Mouse (Mus musculus): ENCODE measurements at regions not wholly inside any gene's neighbourhood (a gene's known extent, or its start where the extent isn't known, plus 50 kb on each side); places are given as distances from the start of the nearest gene placed in this dataset.

- WGBS: 41% methylated on average over 5 of the region's 5 CpGs
- H3K9me3 ChIP-seq: no peaks in the 10 kb centered on the region
Measured at GRCm38 (mm10) chr1:90397355-90397754, 193.6 kb downstream of the Ackr3 start.

GRCm38 (mm10) chr1:90398396-90398975, 194.7 kb downstream of the Ackr3 start:
- no peaks in the 10 kb centered on the region for H3K9me3 ChIP-seq
- no peaks in the 10 kb centered on the region for H3K36me3 ChIP-seq
- H3K4me3 ChIP-seq: no peak overlapping the region
- peaks cover 29% of the 10 kb centered on the region for H3K4me1 ChIP-seq (replicated peaks)
- H3K27ac ChIP-seq: no peak overlapping the region
- 86% methylated on average over 15 of the region's 15 CpGs for WGBS
- peaks cover 20% of the 10 kb centered on the region; the same call in 1 of the 2 replicates for H3K27me3 ChIP-seq (ENCODE audit: insufficient read depth, poor library complexity, severe bottlenecking)
- no peak for DNase-seq (ENCODE audit: low spot score)

More at GRCm38 (mm10) chr1:90397355-90397754, 193.6 kb downstream of the Ackr3 start:
- peaks cover 29% of the 10 kb centered on the region for H3K4me1 ChIP-seq (replicated peaks)
- no peak for DNase-seq (ENCODE audit: low spot score)
- H3K4me3 ChIP-seq: no peak overlapping the region
- no peaks in the 10 kb centered on the region for H3K36me3 ChIP-seq
- peaks cover 10% of the 10 kb centered on the region; the same call in 1 of the 2 replicates for H3K27me3 ChIP-seq (ENCODE audit: insufficient read depth, poor library complexity, severe bottlenecking)
- H3K27ac ChIP-seq: no peak overlapping the region

GRCm38 (mm10) chr1:90403057-90403456, 199.3 kb downstream of the Ackr3 start:
- 84% methylated on average over 6 of the region's 6 CpGs for WGBS
- Histone ChIP-seq H3K27ac (no peak overlapping the region), H3K9me3 (no peaks in the 10 kb centered on the region), H3K27me3 (ENCODE audit: insufficient read depth, poor library complexity, severe bottlenecking) (peaks cover 36% of the 10 kb centered on the region; the same call in 1 of the 2 replicates), H3K36me3 (no peaks in the 10 kb centered on the region), H3K4me1 (replicated peaks) (peaks cover 36% of the 10 kb centered on the region), H3K4me3 (no peak overlapping the region)
- no peak for DNase-seq (ENCODE audit: low spot score)

- H3K27ac ChIP-seq: 0 out of 2 replicates have a peak overlapping the region, but pooled peaks have one; percentile 35
- WGBS: 52% methylated on average over 6 of the region's 6 CpGs
- no peaks in the 10 kb centered on the region for H3K36me3 ChIP-seq
- no peak overlapping the region for H3K4me3 ChIP-seq
- H3K27me3 ChIP-seq (ENCODE audit: insufficient read depth, poor library complexity, severe bottlenecking): peaks cover 36% of the 10 kb centered on the region; the same call in 1 of the 2 replicates
- no peaks in the 10 kb centered on the region for H3K9me3 ChIP-seq
- peaks cover 25% of the 10 kb centered on the region for H3K4me1 ChIP-seq (replicated peaks)
- no peak for DNase-seq (ENCODE audit: low spot score)
Measured at GRCm38 (mm10) chr1:90404717-90405487, 197.9 kb upstream of the Cops8 start.

GRCm38 (mm10) chr1:90406663-90407062, 196.1 kb upstream of the Cops8 start:
- peaks cover 37% of the 10 kb centered on the region; the same call in 1 of the 2 replicates for H3K27me3 ChIP-seq (ENCODE audit: insufficient read depth, poor library complexity, severe bottlenecking)
- no peak overlapping the region for H3K4me3 ChIP-seq
- 89% methylated on average over 6 of the region's 6 CpGs for WGBS
- H3K4me1 ChIP-seq (replicated peaks): peaks cover 20% of the 10 kb centered on the region
- no peaks in the 10 kb centered on the region for H3K9me3 ChIP-seq
- H3K36me3 ChIP-seq: no peaks in the 10 kb centered on the region
- no peak for DNase-seq (ENCODE audit: low spot score)
- H3K27ac ChIP-seq: no peak overlapping the region

- H3K9me3 ChIP-seq: no peaks in the 10 kb centered on the region
- no peak overlapping the region for H3K4me3 ChIP-seq
- H3K4me1 ChIP-seq (replicated peaks): peaks cover 28% of the 10 kb centered on the region
- DNase-seq (ENCODE audit: low spot score): no peak
- 82% methylated on average over 16 of the region's 16 CpGs for WGBS
- H3K36me3 ChIP-seq: no peaks in the 10 kb centered on the region
- peaks cover 22% of the 10 kb centered on the region; the same call in 1 of the 2 replicates for H3K27me3 ChIP-seq (ENCODE audit: insufficient read depth, poor library complexity, severe bottlenecking)
- H3K27ac ChIP-seq: no peak overlapping the region
Measured at GRCm38 (mm10) chr1:90408504-90409215, 194.1 kb upstream of the Cops8 start.

GRCm38 (mm10) chr1:90409236-90409635, 193.5 kb upstream of the Cops8 start:
- no peak for DNase-seq (ENCODE audit: low spot score)
- Histone ChIP-seq H3K4me1 (replicated peaks) (peaks cover 28% of the 10 kb centered on the region), H3K36me3 (no peaks in the 10 kb centered on the region), H3K27me3 (ENCODE audit: insufficient read depth, poor library complexity, severe bottlenecking) (peaks cover 22% of the 10 kb centered on the region; the same call in 1 of the 2 replicates), H3K4me3 (no peak overlapping the region), H3K27ac (no peak overlapping the region), H3K9me3 (no peaks in the 10 kb centered on the region)
- WGBS: 85% methylated on average over 3 of the region's 3 CpGs

- Histone ChIP-seq H3K4me3 (no peak overlapping the region), H3K27me3 (ENCODE audit: insufficient read depth, poor library complexity, severe bottlenecking) (peaks cover 11% of the 10 kb centered on the region; the same call in 1 of the 2 replicates), H3K27ac (0 out of 2 replicates have a peak overlapping the region, but pooled peaks have one; percentile 12), H3K36me3 (no peaks in the 10 kb centered on the region), H3K9me3 (no peaks in the 10 kb centered on the region), H3K4me1 (replicated peaks) (peaks cover 19% of the 10 kb centered on the region)
- 48% methylated on average over 9 of the region's 9 CpGs for WGBS
- DNase-seq (ENCODE audit: low spot score): no peak
Measured at GRCm38 (mm10) chr1:90412511-90413045, 190.2 kb upstream of the Cops8 start.

GRCm38 (mm10) chr1:90414751-90415150, 188.0 kb upstream of the Cops8 start:
- Histone ChIP-seq H3K36me3 (no peaks in the 10 kb centered on the region), H3K9me3 (peaks cover 3% of the 10 kb centered on the region; the same call in 1 of the 2 replicates), H3K4me3 (no peak overlapping the region), H3K27ac (no peak overlapping the region), H3K4me1 (replicated peaks) (peaks cover 23% of the 10 kb centered on the region), H3K27me3 (ENCODE audit: insufficient read depth, poor library complexity, severe bottlenecking) (peaks cover 11% of the 10 kb centered on the region; the same call in 1 of the 2 replicates)
- WGBS: 91% methylated on average over 4 of the region's 4 CpGs
- no peak for DNase-seq (ENCODE audit: low spot score)

GRCm38 (mm10) chr1:90424066-90424821, 178.5 kb upstream of the Cops8 start:
- peak overlapping the region; percentile 50 for H3K27ac ChIP-seq
- H3K4me3 ChIP-seq: 0 out of 2 replicates have a peak overlapping the region, but pooled peaks have one; percentile 0
- 10% methylated on average over 13 of the region's 13 CpGs for WGBS
- H3K27me3 ChIP-seq (ENCODE audit: insufficient read depth, poor library complexity, severe bottlenecking): peaks cover 41% of the 10 kb centered on the region
- H3K4me1 ChIP-seq (replicated peaks): peaks cover 47% of the 10 kb centered on the region
- H3K36me3 ChIP-seq: no peaks in the 10 kb centered on the region
- H3K9me3 ChIP-seq: peaks cover 11% of the 10 kb centered on the region; the same call in 1 of the 2 replicates
- peak; percentile 81 for DNase-seq (ENCODE audit: low spot score)

- DNase-seq (ENCODE audit: low spot score): no peak
- 0 out of 2 replicates have a peak overlapping the region, but pooled peaks have one; percentile 29 for H3K27ac ChIP-seq
- H3K4me3 ChIP-seq: no peak overlapping the region
- H3K9me3 ChIP-seq: peaks cover 8% of the 10 kb centered on the region; the same call in 1 of the 2 replicates
- WGBS: 94% methylated on average over 6 of the region's 6 CpGs
- no peaks in the 10 kb centered on the region for H3K36me3 ChIP-seq
- H3K4me1 ChIP-seq (replicated peaks): peaks cover 35% of the 10 kb centered on the region
- peaks cover 14% of the 10 kb centered on the region for H3K27me3 ChIP-seq (ENCODE audit: insufficient read depth, poor library complexity, severe bottlenecking)
Measured at GRCm38 (mm10) chr1:90428334-90428733, 174.4 kb upstream of the Cops8 start.

GRCm38 (mm10) chr1:90428774-90429173, 174.0 kb upstream of the Cops8 start:
- Histone ChIP-seq H3K4me1 (replicated peaks) (peaks cover 33% of the 10 kb centered on the region), H3K9me3 (peaks cover 8% of the 10 kb centered on the region; the same call in 1 of the 2 replicates), H3K27me3 (ENCODE audit: insufficient read depth, poor library complexity, severe bottlenecking) (peaks cover 14% of the 10 kb centered on the region), H3K27ac (no peak overlapping the region; the same call in 1 of the 2 replicates), H3K36me3 (no peaks in the 10 kb centered on the region), H3K4me3 (no peak overlapping the region)
- DNase-seq (ENCODE audit: low spot score): no peak
- 88% methylated on average over 7 of the region's 7 CpGs for whole genome bisulfite sequencing
